In genomic region chr10:128612433-128613153, GRCm38 (mm10) we compare ENCODE assay signal across 8 mouse cellular contexts. TPM values are rescaled to one million over a fixed set of nuclear protein-coding genes. Genes with fewer than 3 reads are reported as not detected.
DNase-seq lines count a peak whose midpoint lies in the region; ATAC-seq and TF ChIP-seq lines count a peak whose summit lies in the region.

No protein-coding gene starts in this region.

- no peaks in the 10 kb centered on the region for H3K27me3 ChIP-seq in heart, adult 2 months (ENCODE audit: control insufficient read depth, insufficient read depth, low read length)
- H3K27me3 ChIP-seq in limb, embryonic 11.5 days (ENCODE audit: control insufficient read depth, insufficient read depth, low read length), result no peaks in the 10 kb centered on the region
- H3K27me3 ChIP-seq in midbrain, embryonic 13.5 days, result no peaks in the 10 kb centered on the region

- TF ChIP-seq CTCF in heart, adult 2 months (IDR thresholded peaks at IDR 0.05), result peak; percentile 98

- no peak overlapping the region for H3K9ac ChIP-seq in heart, adult 2 months (ENCODE audit: low read depth, low read length)
- H3K9ac ChIP-seq in limb, embryonic 11.5 days (ENCODE audit: low read length), result no peak overlapping the region
- no peak overlapping the region for H3K9ac ChIP-seq in midbrain, embryonic 13.5 days (replicated peaks)

- H3K4me2 ChIP-seq in limb, embryonic 11.5 days (ENCODE audit: low read depth, severe bottlenecking), result 0 out of 2 replicates have a peak overlapping the region, but pooled peaks have one; percentile 12
- 0 out of 2 replicates have a peak overlapping the region, but pooled peaks have one; percentile 13 for H3K4me2 ChIP-seq in midbrain, embryonic 13.5 days (replicated peaks)

- no peak for TF ChIP-seq POLR2A in heart, adult 2 months (IDR thresholded peaks at IDR 0.05; ENCODE audit: insufficient read depth, low read depth, low read length)

- peak; percentile 41; the same call in 1 of the 2 replicates for ATAC-seq in limb, embryonic 11.5 days (ENCODE audit: insufficient number of reproducible peaks, low FRiP score, low TSS enrichment, low read depth)
- peak; percentile 55; the same call in 1 of the 2 replicates for ATAC-seq in midbrain, embryonic 13.5 days

- WGBS in heart, adult 2 months, result 12% methylated on average over 16 of the region's 16 CpGs
- 16% methylated on average over 16 of the region's 16 CpGs for WGBS in limb, embryonic 11.5 days
- WGBS in midbrain, embryonic 13.5 days, result 14% methylated on average over 16 of the region's 16 CpGs

- no peaks in the 10 kb centered on the region for H3K79me2 ChIP-seq in heart, adult 2 months (replicated peaks; ENCODE audit: control insufficient read depth, insufficient read depth, low read length)

- DNase-seq in heart, adult 18-20 months, result peak; percentile 68 to 87
- DNase-seq in heart, adult 11 months, result no peak
- DNase-seq in embryo, embryonic 11.5 days (ENCODE audit: low read depth, low spot score), result peak; percentile 77
- DNase-seq in heart, adult 2 months, result peak; percentile 66 to 76
- DNase-seq in kidney, adult 18-20 months, result peak; percentile 78
- DNase-seq in limb, embryonic 11.5 days (ENCODE audit: low spot score), result peak; percentile 89
- DNase-seq in spleen, adult 12 weeks (ENCODE audit: low spot score), result peak; percentile 61

- no peaks in the 10 kb centered on the region for H3K4me1 ChIP-seq in heart, adult 2 months (ENCODE audit: control insufficient read depth, insufficient read depth, low read length)
- H3K4me1 ChIP-seq in limb, embryonic 11.5 days (ENCODE audit: control insufficient read depth, insufficient read depth, low read length), result peaks cover 2% of the 10 kb centered on the region; the same call in 1 of the 2 replicates
- 0 out of 2 replicates have a peak, but pooled peaks cover 2% of the 10 kb centered on the region for H3K4me1 ChIP-seq in midbrain, embryonic 13.5 days (replicated peaks)

- no peak overlapping the region for H3K4me3 ChIP-seq in heart, adult 2 months
- no peak overlapping the region for H3K4me3 ChIP-seq in limb, embryonic 11.5 days (ENCODE audit: low read depth, low read length)
- H3K4me3 ChIP-seq in midbrain, embryonic 13.5 days (replicated peaks), result no peak overlapping the region

- intact Hi-C loops in heart, adult 2 months (cut with DNase I), result loop anchor here (5.0 kb wide), 1 partner anchor 60 kb away; the partner anchor contains the start of gene Suox

- TF ChIP-seq EP300 in heart, adult 2 months (IDR thresholded peaks at IDR 0.05; ENCODE audit: insufficient read depth, low read depth, low read length), result no peak

- no peak overlapping the region for H3K27ac ChIP-seq in heart, adult 2 months
- no peak overlapping the region for H3K27ac ChIP-seq in limb, embryonic 11.5 days (replicated peaks; ENCODE audit: low read depth, low read length)
- H3K27ac ChIP-seq in midbrain, embryonic 13.5 days, result no peak overlapping the region; the same call in 1 of the 2 replicates

- no peaks in the 10 kb centered on the region for H3K36me3 ChIP-seq in heart, adult 2 months (ENCODE audit: control insufficient read depth, insufficient read depth, low read length)
- no peaks in the 10 kb centered on the region for H3K36me3 ChIP-seq in limb, embryonic 11.5 days (ENCODE audit: control insufficient read depth, insufficient read depth, low read length)
- H3K36me3 ChIP-seq in midbrain, embryonic 13.5 days, result no peaks in the 10 kb centered on the region

- H3K9me3 ChIP-seq in limb, embryonic 11.5 days (ENCODE audit: control insufficient read depth, low read length), result no peaks in the 10 kb centered on the region; the same call in 1 of the 2 replicates
- no peaks in the 10 kb centered on the region for H3K9me3 ChIP-seq in midbrain, embryonic 13.5 days

RNA-seq across cellular contexts. Expression of gene Rps26, which starts 14.0 kb away (rescaled TPM):
- total RNA-seq in heart, adult 18-20 months (2021), result 100 to 1,000 TPM; 257 to 282 TPM
- total RNA-seq in heart, adult 2 months (2021), result 100 to 1,000 TPM; 229 to 279 TPM
- polyA plus RNA-seq in heart, adult 2 months (2012; rRNA removed), result 315 and 337 TPM in 2 replicates
- polyA plus RNA-seq in limb, embryonic 11.5 days (2014; fragmentation: Nextera tagmentation; extraction: Ambion mirVana), result 831 and 876 TPM in 2 replicates
- 461 and 477 TPM in 2 replicates for polyA plus RNA-seq in midbrain, embryonic 13.5 days (2015; fragmentation: Nextera tagmentation; extraction: Ambion mirVana)

RNA-seq across cellular contexts. Expression of gene Erbb3, which starts 23.1 kb away (rescaled TPM):
- 1 to 10 TPM; 6.4 to 8.6 TPM for total RNA-seq in heart, adult 18-20 months (2021)
- total RNA-seq in heart, adult 2 months (2021), result 1 to 10 TPM; 6.3 to 8.2 TPM
- 5.5 and 7.7 TPM in 2 replicates for polyA plus RNA-seq in heart, adult 2 months (2012; rRNA removed)
- polyA plus RNA-seq in limb, embryonic 11.5 days (2014; fragmentation: Nextera tagmentation; extraction: Ambion mirVana), result 7.6 and 8.1 TPM in 2 replicates
- 0.13 and 0.19 TPM in 2 replicates for polyA plus RNA-seq in midbrain, embryonic 13.5 days (2015; fragmentation: Nextera tagmentation; extraction: Ambion mirVana)

RNA-seq across cellular contexts. Expression of gene Ikzf4, which starts 33.2 kb away (rescaled TPM):
- total RNA-seq in heart, adult 18-20 months (2021), result 1 to 10 TPM; 1.7 to 1.8 TPM
- total RNA-seq in heart, adult 2 months (2021), result 1 to 10 TPM in 1 of 2 experiments, under 1 TPM in 1; 0.97 to 1.8 TPM
- 0.88 TPM in 2 replicates for polyA plus RNA-seq in heart, adult 2 months (2012; rRNA removed)
- polyA plus RNA-seq in limb, embryonic 11.5 days (2014; fragmentation: Nextera tagmentation; extraction: Ambion mirVana), result 3.2 and 3.4 TPM in 2 replicates
- 16.5 and 17.0 TPM in 2 replicates for polyA plus RNA-seq in midbrain, embryonic 13.5 days (2015; fragmentation: Nextera tagmentation; extraction: Ambion mirVana)

RNA-seq across cellular contexts. Expression of gene Pa2g4, which starts 46.8 kb away (rescaled TPM):
- total RNA-seq in heart, adult 18-20 months (2021), result 10 to 100 TPM; 43.1 to 46.0 TPM
- 10 to 100 TPM; 39.4 to 44.2 TPM for total RNA-seq in heart, adult 2 months (2021)
- polyA plus RNA-seq in heart, adult 2 months (2012; rRNA removed), result 19.5 and 35.6 TPM in 2 replicates
- 274 and 289 TPM in 2 replicates for polyA plus RNA-seq in limb, embryonic 11.5 days (2014; fragmentation: Nextera tagmentation; extraction: Ambion mirVana)
- 139 TPM in 2 replicates for polyA plus RNA-seq in midbrain, embryonic 13.5 days (2015; fragmentation: Nextera tagmentation; extraction: Ambion mirVana)
